Mouse (Mus musculus) spleen, adult 2 months (tissue): ENCODE measurements around the gene Ntn1.

Experiments
- CTCF ChIP-seq: fragments of 200-500 bp; IDR thresholded peaks from 2 replicates; pipeline ENCODE4 v1.5.1; 2011; ENCODE audit warnings: mild to moderate bottlenecking, inconsistent platforms; ENCODE audit not compliant: insufficient read depth, insufficient read length, insufficient replicate concordance; ENCODE audit errors: extremely low read depth
- POLR2A ChIP-seq: fragments of 200-500 bp; IDR thresholded peaks from 2 replicates; pipeline ENCODE4 v1.6.1; 2011; ENCODE audit warnings: low read depth, low read length, inconsistent platforms

DNA sequence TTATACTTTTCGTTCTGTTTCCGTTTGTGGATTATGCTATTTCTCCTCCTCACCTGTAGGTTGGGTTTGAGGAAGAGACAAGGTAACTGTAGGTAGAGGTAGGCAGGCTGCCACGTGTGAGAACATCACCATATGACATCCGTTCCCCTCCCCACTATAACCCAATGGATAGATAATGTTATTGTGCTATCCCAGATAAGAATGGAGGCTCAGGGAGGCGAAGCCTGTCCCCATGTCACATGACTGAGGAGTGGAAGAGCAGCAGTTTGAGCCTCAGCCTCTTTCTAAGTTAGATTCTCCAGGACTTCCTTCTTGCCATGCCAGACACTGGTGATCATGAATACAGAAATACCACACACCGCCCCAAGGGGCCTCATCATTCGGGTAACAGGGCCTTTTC, 223.2 kb downstream of the Ntn1 start:
- no peak for TF ChIP-seq CTCF
- no peak for TF ChIP-seq POLR2A
